Mouse (Mus musculus): Measurements from ENCODE around the gene Kdm5c. TPM values are rescaled to one million over a fixed set of nuclear protein-coding genes. Genes with fewer than 3 reads are reported as not detected.

Kdm5c gene
- polyA plus RNA-seq (2016; fragmentation: Nextera tagmentation; extraction: Ambion mirVana): 52.8 and 59.0 TPM in 2 replicates

- Histone ChIP-seq H3K36me3 (peaks cover 17% of the 10 kb centered on the region; the same call in 1 of the 2 replicates), H3K27me3 (peaks cover 3% of the 10 kb centered on the region; the same call in 1 of the 2 replicates), H3K9me3 (no peaks in the 10 kb centered on the region), H3K4me3 (replicated peaks) (peak within 1 kb of the TSS; percentile 86), H3K27ac (peak within 1 kb of the TSS; percentile 79), H3K4me1 (replicated peaks) (peaks cover 12% of the 10 kb centered on the region), H3K4me2 (peak within 1 kb of the TSS; percentile 78), H3K9ac (replicated peaks) (peak within 1 kb of the TSS; percentile 88)
- peak; percentile 98 for ATAC-seq (ENCODE audit: insufficient number of reproducible peaks, insufficient read depth, low FRiP score, low TSS enrichment, low read depth)
- WGBS: under 1% methylated on average over 69 of the region's 69 CpGs
Observed at GRCm38 (mm10) chrX:152232781-152233763, at the start of gene Kdm5c. Gene Kdm5c (plus strand): TSS chrX:152233020.

- Histone ChIP-seq H3K4me1 (replicated peaks) (no peaks in the 10 kb centered on the region), H3K4me2 (no peak overlapping the region), H3K27ac (no peak overlapping the region), H3K27me3 (peaks cover 46% of the 10 kb centered on the region), H3K4me3 (replicated peaks) (no peak overlapping the region), H3K9ac (replicated peaks) (no peak overlapping the region), H3K9me3 (no peaks in the 10 kb centered on the region), H3K36me3 (no peaks in the 10 kb centered on the region)
- no peak for ATAC-seq (ENCODE audit: insufficient number of reproducible peaks, insufficient read depth, low FRiP score, low TSS enrichment, low read depth)
Observed at GRCm38 (mm10) chrX:152187151-152187550, 45.7 kb upstream of the Kdm5c start.

- H3K9me3 ChIP-seq: no peaks in the 10 kb centered on the region
- no peaks in the 10 kb centered on the region for H3K36me3 ChIP-seq
- H3K27ac ChIP-seq: no peak overlapping the region
- H3K27me3 ChIP-seq: peaks cover 78% of the 10 kb centered on the region
- H3K4me1 ChIP-seq (replicated peaks): no peaks in the 10 kb centered on the region
- WGBS: 69% methylated on average over 1 of the region's 1 CpGs
- no peak overlapping the region for H3K4me2 ChIP-seq
- no peak overlapping the region for H3K9ac ChIP-seq (replicated peaks)
- no peak for ATAC-seq (ENCODE audit: insufficient number of reproducible peaks, insufficient read depth, low FRiP score, low TSS enrichment, low read depth)
- H3K4me3 ChIP-seq (replicated peaks): no peak overlapping the region
Observed at GRCm38 (mm10) chrX:152191266-152191665, 41.6 kb upstream of the Kdm5c start.

GRCm38 (mm10) chrX:152197814-152198648 lies 34.8 kb upstream of the Kdm5c start:
- Histone ChIP-seq H3K27ac (no peak overlapping the region), H3K27me3 (peaks cover 86% of the 10 kb centered on the region), H3K4me3 (replicated peaks) (no peak overlapping the region), H3K9me3 (no peaks in the 10 kb centered on the region), H3K9ac (replicated peaks) (no peak overlapping the region), H3K4me2 (no peak overlapping the region), H3K36me3 (no peaks in the 10 kb centered on the region), H3K4me1 (replicated peaks) (no peaks in the 10 kb centered on the region)
- ATAC-seq (ENCODE audit: insufficient number of reproducible peaks, insufficient read depth, low FRiP score, low TSS enrichment, low read depth): no peak
- 69% methylated on average over 1 of the region's 1 CpGs for WGBS

GRCm38 (mm10) chrX:152201737-152202421 lies 30.9 kb upstream of the Kdm5c start:
- Histone ChIP-seq H3K4me1 (replicated peaks) (no peaks in the 10 kb centered on the region), H3K4me3 (replicated peaks) (no peak overlapping the region), H3K9ac (replicated peaks) (no peak overlapping the region), H3K27me3 (peaks cover 90% of the 10 kb centered on the region), H3K9me3 (no peaks in the 10 kb centered on the region), H3K36me3 (no peaks in the 10 kb centered on the region), H3K27ac (no peak overlapping the region), H3K4me2 (no peak overlapping the region)
- ATAC-seq (ENCODE audit: insufficient number of reproducible peaks, insufficient read depth, low FRiP score, low TSS enrichment, low read depth): no peak
- 33% methylated on average over 4 of the region's 4 CpGs for WGBS

GRCm38 (mm10) chrX:152202422-152203103 lies 30.3 kb upstream of the Kdm5c start:
- H3K36me3 ChIP-seq: no peaks in the 10 kb centered on the region
- 35% methylated on average over 8 of the region's 8 CpGs for WGBS
- no peaks in the 10 kb centered on the region for H3K4me1 ChIP-seq (replicated peaks)
- no peak for ATAC-seq (ENCODE audit: insufficient number of reproducible peaks, insufficient read depth, low FRiP score, low TSS enrichment, low read depth)
- no peaks in the 10 kb centered on the region for H3K9me3 ChIP-seq
- peaks cover 90% of the 10 kb centered on the region for H3K27me3 ChIP-seq
- H3K4me3 ChIP-seq (replicated peaks): no peak overlapping the region
- H3K9ac ChIP-seq (replicated peaks): no peak overlapping the region
- no peak overlapping the region for H3K4me2 ChIP-seq
- H3K27ac ChIP-seq: no peak overlapping the region

- Histone ChIP-seq H3K4me1 (replicated peaks) (no peaks in the 10 kb centered on the region), H3K9ac (replicated peaks) (no peak overlapping the region), H3K9me3 (no peaks in the 10 kb centered on the region), H3K27ac (no peak overlapping the region), H3K36me3 (no peaks in the 10 kb centered on the region), H3K4me2 (no peak overlapping the region), H3K27me3 (peaks cover 86% of the 10 kb centered on the region), H3K4me3 (replicated peaks) (no peak overlapping the region)
- ATAC-seq (ENCODE audit: insufficient number of reproducible peaks, insufficient read depth, low FRiP score, low TSS enrichment, low read depth): no peak
- 80% methylated on average over 4 of the region's 4 CpGs for WGBS
Observed at GRCm38 (mm10) chrX:152203247-152203646, 29.6 kb upstream of the Kdm5c start.

- ATAC-seq (ENCODE audit: insufficient number of reproducible peaks, insufficient read depth, low FRiP score, low TSS enrichment, low read depth): no peak
- H3K27ac ChIP-seq: no peak overlapping the region
- H3K27me3 ChIP-seq: peaks cover 86% of the 10 kb centered on the region
- H3K9me3 ChIP-seq: no peaks in the 10 kb centered on the region
- H3K36me3 ChIP-seq: no peaks in the 10 kb centered on the region
- no peak overlapping the region for H3K4me3 ChIP-seq (replicated peaks)
- no peak overlapping the region for H3K4me2 ChIP-seq
- 95% methylated on average over 1 of the region's 1 CpGs for WGBS
- H3K4me1 ChIP-seq (replicated peaks): no peaks in the 10 kb centered on the region
- H3K9ac ChIP-seq (replicated peaks): no peak overlapping the region
Observed at GRCm38 (mm10) chrX:152205486-152205885, 27.3 kb upstream of the Kdm5c start.

GRCm38 (mm10) chrX:152214703-152215102 lies 18.1 kb upstream of the Kdm5c start:
- Histone ChIP-seq H3K4me3 (replicated peaks) (no peak overlapping the region), H3K27ac (no peak overlapping the region), H3K9ac (replicated peaks) (no peak overlapping the region), H3K4me1 (replicated peaks) (no peaks in the 10 kb centered on the region), H3K4me2 (no peak overlapping the region), H3K27me3 (peaks cover 69% of the 10 kb centered on the region), H3K36me3 (no peaks in the 10 kb centered on the region), H3K9me3 (no peaks in the 10 kb centered on the region)
- WGBS: 94% methylated on average over 1 of the region's 1 CpGs
- ATAC-seq (ENCODE audit: insufficient number of reproducible peaks, insufficient read depth, low FRiP score, low TSS enrichment, low read depth): no peak

- H3K4me1 ChIP-seq (replicated peaks): no peaks in the 10 kb centered on the region
- H3K4me2 ChIP-seq: no peak overlapping the region
- no peaks in the 10 kb centered on the region for H3K36me3 ChIP-seq
- ATAC-seq (ENCODE audit: insufficient number of reproducible peaks, insufficient read depth, low FRiP score, low TSS enrichment, low read depth): no peak
- WGBS: 98% methylated on average over 2 of the region's 2 CpGs
- peaks cover 74% of the 10 kb centered on the region for H3K27me3 ChIP-seq
- no peaks in the 10 kb centered on the region for H3K9me3 ChIP-seq
- no peak overlapping the region for H3K27ac ChIP-seq
- H3K4me3 ChIP-seq (replicated peaks): no peak overlapping the region
- no peak overlapping the region for H3K9ac ChIP-seq (replicated peaks)
Observed at GRCm38 (mm10) chrX:152218529-152218928, 14.3 kb upstream of the Kdm5c start.

Measured in limb, embryonic 12.5 days (tissue).